Mouse (Mus musculus) T-cell, adult 2 months (primary cell): Measurements from ENCODE around the gene Cmah.
A peak's percentile ranks its signal among the peaks of the same experiment; 100 is the strongest.

ENCODE experiments used
- DNase-seq: peaks from one replicate; pipeline ENCODE4 v3.0.0; 2022; ENCODE audit warnings: low spot score

The Cmah gene

DNA sequence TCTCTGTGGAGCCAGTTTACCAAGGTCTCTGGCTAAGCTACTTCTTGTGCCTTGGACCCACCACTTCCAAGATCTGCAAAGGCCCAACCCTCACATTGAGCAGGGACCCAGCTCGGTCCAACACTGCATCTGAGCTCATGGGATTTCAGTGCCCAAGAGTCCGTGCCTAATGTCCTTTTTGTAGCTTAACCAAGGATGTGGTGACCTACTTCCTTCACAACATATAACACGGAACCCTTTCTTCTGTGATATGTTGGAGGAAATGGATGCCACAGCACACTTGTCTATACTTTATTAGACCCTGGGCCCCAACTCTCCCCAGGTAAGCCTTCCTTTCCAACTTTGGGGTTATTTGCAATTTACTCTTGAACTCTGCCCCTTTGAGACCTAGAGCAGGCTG lies 186.5 kb downstream of the Cmah start:
- DNase-seq, result no peak

DNA sequence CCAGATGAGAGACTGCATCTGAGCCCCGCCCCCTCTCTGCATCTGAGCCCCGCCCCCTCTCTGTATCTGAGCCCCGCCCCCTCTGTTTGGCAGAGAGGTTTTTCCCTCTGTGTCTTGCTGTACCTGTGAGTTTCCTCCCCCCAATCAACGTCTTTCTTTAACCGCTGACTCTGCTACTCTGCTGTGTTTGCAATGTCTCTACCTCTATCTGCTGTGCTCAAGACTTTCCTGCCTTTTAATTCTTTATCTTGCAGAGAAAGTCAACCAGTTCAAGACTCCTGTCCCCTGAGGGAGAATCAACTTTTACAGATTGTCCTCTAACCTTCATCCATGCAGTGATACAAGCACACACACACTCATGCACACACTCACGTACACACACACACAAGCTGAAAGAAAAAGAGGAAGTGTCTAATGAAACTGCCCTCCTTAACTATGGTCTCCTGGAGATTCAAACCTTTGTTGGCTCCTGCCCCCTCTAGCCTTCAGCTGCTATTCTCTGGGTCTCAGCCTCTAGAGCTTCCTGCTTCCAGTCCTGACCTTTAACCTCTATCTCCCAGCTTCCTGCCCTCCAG lies 188.0 kb downstream of the Cmah start:
- no peak for DNase-seq

DNA sequence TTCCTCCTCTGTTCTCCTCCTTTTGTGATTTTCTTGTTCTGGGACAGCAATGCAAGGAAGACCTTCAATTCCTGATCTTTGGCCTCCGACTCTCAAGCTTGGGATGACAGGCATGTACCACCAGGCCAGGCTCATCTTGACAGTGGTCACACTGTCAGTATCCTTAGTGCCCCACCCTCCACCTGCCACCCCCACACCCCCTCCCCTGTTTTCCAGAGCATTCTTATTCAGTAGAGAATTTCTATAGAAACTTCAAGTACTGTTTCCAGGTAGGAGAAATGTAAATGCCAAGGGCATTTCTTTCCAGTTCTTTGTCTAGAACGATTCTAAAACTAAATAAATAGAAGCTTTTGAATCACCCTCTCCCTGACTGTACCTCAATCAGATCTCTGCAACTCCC lies 190.6 kb downstream of the Cmah start:
- DNase-seq, result no peak

DNA sequence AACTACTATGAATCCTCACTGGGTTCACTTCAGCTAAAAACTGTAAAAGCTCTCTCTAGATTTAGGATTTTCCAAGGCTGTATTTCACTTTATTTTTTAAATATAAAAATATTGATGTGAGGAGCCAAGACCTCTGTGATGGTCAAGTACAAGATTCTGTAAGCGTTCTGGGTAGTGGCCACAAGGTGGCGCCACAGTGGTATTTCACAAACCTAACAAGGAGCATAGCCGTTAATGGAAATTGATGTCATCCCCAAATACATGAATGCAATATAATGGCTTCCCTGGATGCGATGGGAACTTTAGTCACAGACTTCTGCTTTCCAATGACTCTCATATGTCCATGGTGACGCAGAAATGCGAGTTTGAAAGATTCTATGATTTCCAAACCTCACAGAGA lies 191.7 kb downstream of the Cmah start:
- peak; percentile 48 for DNase-seq

DNA sequence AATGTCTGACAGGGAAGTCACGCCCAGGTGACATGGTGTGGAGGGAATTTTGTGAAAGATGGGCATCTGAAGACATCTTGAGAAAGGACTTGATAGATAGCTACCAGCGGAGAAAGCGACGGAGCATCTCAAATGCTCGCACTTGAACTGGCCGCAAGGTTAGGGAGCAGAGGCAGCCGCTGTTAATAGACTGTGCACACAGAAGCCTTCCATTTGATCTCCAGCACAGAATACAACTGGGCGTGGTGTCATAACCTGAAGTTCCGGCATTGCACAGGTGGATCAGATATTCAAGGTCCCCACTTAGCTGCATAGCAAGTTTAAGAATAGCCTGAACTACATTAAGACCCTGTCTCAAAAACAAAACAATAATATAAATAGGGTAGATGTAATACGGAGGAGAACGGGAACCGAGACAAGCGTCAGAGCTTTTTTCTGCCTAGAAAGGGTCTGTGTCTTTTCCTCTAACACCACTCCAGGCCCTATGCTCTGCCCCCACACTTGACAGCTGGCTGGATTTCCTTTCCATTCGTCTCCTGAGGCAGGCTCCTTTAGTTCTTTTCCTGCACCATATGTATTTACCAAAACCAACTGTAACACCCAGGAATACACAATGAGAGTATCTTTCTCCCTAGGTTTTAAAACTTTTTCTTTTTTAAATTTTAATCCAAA lies 192.9 kb downstream of the Cmah start:
- no peak for DNase-seq

DNA sequence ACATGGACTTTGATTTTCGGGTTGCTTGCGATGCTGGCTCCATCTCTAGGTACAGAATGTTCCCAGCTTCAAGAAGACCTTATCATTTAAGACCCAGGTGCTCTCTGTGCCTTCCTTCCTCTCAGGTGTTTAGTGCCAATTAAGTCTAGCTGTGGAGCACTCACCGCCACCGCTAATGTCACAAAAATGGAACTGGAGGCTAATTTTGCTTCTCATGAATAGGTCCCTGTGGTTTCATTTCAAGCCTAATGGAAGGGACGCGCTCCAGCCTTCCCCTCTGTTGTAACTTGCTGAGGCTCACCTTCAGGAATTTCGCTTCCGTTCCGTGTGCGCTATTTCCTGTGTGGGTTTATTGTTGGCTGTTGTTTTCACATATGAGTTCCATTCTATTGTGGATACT lies 193.6 kb downstream of the Cmah start:
- DNase-seq, result no peak

DNA sequence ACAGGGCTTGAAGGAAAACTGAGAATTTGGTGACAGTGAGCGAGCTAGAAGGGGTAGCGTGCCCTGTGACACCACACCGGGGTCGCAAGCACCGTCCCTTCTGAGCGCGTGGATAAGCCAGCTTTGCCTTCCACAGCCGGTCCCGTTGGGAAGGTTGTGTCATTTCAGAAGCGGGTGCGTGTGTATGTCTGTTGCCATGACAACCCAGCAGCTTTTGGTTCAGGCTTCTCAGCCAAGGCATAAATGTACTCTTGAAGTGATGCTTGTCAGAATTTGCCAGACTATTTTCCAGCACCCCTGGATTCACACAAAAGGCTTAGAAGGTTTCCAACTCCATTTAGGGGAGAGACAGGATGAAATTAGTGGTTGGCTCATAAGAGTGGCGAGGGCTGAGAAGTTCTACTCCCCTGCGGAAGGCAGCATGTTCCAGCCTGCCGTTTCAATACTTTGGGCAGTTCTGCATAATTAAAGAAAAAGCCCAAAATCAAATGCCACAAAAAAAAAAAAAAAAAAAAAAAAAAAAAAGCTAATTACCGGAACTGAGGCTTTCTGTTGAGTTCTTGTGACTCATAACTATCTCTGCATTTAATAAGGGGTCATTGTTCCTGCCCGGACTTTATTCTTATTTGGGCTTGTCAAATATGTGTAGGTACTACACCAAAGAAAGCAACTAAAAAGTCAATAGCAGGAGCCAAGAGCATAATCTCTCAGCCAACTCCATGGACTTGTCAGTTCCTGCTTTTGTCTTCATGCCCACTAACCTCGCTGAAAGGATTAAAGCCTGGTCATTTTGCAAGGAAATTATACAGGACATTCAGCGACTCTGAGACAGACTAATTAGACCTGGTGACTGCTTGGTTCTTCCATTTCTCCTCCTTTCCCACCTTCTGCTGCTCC lies 194.5 kb downstream of the Cmah start:
- no peak for DNase-seq

DNA sequence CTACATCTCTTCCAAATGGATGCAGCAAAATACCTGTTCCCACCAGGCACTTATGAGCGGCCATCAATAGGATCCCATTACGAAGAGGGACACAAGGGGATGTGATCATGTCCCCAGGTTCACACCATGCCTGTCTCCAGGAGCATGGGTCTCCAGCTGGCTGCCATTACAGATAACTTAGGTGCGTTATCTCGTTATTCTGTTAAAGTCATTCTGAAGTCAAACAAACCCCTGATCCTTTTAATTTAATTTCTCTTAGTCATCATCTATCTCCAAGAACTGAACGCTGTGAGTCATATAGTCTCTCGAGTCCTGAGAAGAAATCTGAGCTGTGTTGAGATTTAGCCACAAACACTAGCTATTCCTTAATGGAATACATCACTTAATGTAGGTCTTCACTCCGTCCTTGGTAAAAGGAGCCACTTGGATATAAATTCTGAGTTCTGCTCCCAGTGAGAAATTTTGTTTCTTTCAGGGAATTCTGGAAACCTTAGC lies 195.2 kb downstream of the Cmah start:
- DNase-seq, result no peak

DNA sequence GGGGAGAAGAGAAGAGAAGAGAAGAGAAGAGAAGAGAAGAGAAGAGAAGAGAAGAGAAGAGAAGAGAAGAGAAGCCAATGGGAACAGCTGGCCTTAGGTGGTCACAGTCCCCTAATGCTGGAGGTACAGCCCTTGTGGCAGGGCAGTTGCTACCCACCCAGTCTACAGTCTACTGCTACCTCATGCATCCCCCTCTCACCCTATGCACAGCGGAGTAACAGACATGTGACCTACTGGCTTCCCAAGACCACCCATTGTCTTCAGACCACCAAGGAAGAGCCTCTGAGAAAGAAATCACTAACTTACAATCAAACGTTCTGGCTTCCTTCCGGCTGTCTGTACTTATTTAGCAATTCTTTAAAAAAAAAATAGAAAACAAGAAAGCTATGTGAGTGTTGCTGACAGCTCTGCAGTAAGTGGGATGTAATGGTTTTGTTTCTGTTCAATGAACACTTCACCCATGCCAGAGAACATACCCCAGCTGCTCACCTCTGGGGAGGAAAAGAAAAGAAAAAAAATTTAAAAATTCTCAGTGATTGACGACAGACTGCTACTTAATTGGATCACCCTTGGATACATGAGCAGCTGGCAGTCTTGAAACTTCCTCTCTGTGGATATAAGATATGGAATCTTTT lies 196.5 kb downstream of the Cmah start:
- DNase-seq, result no peak

DNA sequence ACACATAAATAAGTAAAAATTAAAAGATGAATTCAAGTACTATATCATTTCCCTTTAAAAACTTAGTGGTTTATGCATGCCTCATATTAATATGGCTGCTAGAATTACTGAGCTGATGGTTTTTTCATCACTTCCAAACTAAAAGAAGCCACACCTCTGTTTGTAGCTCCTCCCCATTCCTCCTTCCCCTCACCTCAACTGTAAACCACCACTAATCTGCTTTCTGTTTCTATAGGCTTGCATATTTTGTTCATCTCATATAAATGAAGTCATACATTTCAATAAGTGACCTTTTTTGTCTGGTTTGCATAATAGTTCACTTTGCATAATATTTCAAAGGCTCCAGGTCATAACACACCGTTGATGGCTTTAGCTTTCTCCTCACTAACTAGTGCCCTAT lies 197.3 kb downstream of the Cmah start:
- DNase-seq, result no peak

DNA sequence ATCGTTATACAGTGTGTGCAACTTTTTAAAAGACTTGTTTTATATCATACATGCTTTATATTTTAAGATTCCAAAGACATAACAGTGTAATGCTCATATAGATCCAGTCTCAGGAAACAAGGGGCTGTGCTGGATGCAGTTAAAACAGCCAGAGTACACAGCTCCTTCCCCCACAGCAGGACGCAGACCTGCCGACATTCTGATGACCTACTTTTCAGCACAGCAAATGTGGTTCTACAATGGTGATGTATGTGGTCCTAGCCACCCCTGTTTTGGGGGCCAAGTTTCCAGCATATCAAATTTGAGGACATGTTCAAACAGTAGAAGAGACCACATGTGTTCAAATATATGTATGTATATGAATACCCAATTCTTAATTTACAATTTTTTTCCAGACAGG lies 198.3 kb downstream of the Cmah start:
- DNase-seq, result no peak

DNA sequence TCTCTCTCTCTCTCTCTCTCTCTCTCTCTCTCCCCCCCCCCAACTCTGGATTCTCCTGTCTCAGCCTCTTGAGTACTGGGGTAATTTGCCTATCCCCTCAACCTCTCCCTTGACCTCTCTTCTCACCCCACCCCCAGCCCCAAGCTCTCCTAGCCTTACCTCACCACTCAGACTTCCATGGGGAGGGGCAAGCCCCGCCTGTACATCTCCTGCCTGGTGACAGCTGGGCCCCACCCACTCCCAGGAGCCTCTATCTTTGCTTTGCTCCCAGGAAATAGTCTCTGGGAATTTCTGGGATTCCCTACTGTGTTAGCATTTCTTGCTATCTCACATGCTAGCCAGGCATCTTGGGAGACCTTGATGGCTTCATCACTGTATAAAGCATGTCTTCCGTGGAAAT lies 199.7 kb downstream of the Cmah start:
- no peak for DNase-seq
